Mouse (Mus musculus): ENCODE data around the gene Dapp1.

- TF ChIP-seq POLR2A (IDR thresholded peaks at IDR 0.05; ENCODE audit: borderline replicate concordance, low read depth, low read length): no peak
- TF ChIP-seq CTCF (IDR thresholded peaks at IDR 0.05; ENCODE audit: low read depth, low read length): no peak
These were observed 8.4 kb downstream of the Dapp1 start for GRCm38 (mm10) chr3:137972989-137973388.

All from bone marrow macrophage, adult 2 months (primary cell).